Mouse (Mus musculus) kidney, embryonic 14.5 days (tissue): Measurements from ENCODE around the gene Taf4. TPM values are rescaled to one million over a fixed set of nuclear protein-coding genes. Genes with fewer than 3 reads are reported as not detected.

Source experiments
- ATAC-seq: fragments of 200-750 bp; cut with Nextera tagmentation; 2 replicates; pipeline ENCODE4 v1.8.0; 2017; ENCODE audit warnings: moderate number of reproducible peaks, mild to moderate bottlenecking, moderate TSS enrichment, moderate library complexity; ENCODE audit not compliant: low FRiP score, low TSS enrichment
- H3K27ac ChIP-seq: fragments of 300-500 bp; sonication (generic); 2 replicates; pipeline ENCODE4 v1.5.1; 2014; ENCODE audit warnings: low read depth, mild to moderate bottlenecking, low read length, moderate library complexity, mixed read lengths
- H3K27me3 ChIP-seq: fragments of 300-500 bp; sonication (generic); 2 replicates; pipeline ENCODE4 v1.6.1; 2014; ENCODE audit warnings: mild to moderate bottlenecking, low read length; ENCODE audit not compliant: control insufficient read depth, insufficient read depth
- H3K36me3 ChIP-seq: fragments of 300-500 bp; sonication (generic); 2 replicates; pipeline ENCODE4 v1.6.1; 2014; ENCODE audit warnings: low read length, mixed read lengths; ENCODE audit not compliant: control insufficient read depth, insufficient read depth
- H3K4me1 ChIP-seq: fragments of 300-500 bp; sonication (generic); 2 replicates; pipeline ENCODE4 v1.6.1; 2014; ENCODE audit warnings: low read length, mixed read lengths; ENCODE audit not compliant: control insufficient read depth, insufficient read depth
- H3K4me2 ChIP-seq: fragments of 300-500 bp; sonication (generic); replicated peaks from 2 replicates; pipeline ENCODE4 v1.6.1; 2014; ENCODE audit warnings: low read depth, mild to moderate bottlenecking, low read length
- H3K4me3 ChIP-seq: fragments of 300-500 bp; sonication (generic); 2 replicates; pipeline ENCODE4 v1.5.1; 2014; ENCODE audit warnings: mild to moderate bottlenecking, low read length
- H3K9ac ChIP-seq: fragments of 300-500 bp; sonication (generic); 2 replicates; pipeline ENCODE4 v1.6.1; 2014; ENCODE audit warnings: low read depth, mild to moderate bottlenecking, low read length, moderate library complexity
- H3K9me3 ChIP-seq: fragments of 300-500 bp; sonication (generic); 2 replicates; pipeline ENCODE4 v1.6.1; 2016; ENCODE audit warnings: low read length; ENCODE audit not compliant: control insufficient read depth
- WGBS: fragments of 180-500 bp; shearing (Covaris S2); extraction: QIAGEN DNeasy Blood & Tissue Kit; methylation state at CpG from one replicate; pipeline ENCODE4 v1.1.7; 2014; 5-methylcytosine and 5-hydroxymethylcytosine counted together
- polyA plus RNA-seq: library from polyadenylated mRNA; unstranded; fragments of >200 nt; fragmentation: Nextera tagmentation; extraction: Ambion mirVana; gene quantifications from 2 replicates; pipeline ENCODE4 v1.2.1, GENCODE M21; 2014

Taf4 gene
- polyA plus RNA-seq, 1 experiment from 2014 or later, result 6.0 TPM

- Histone ChIP-seq H3K4me3 (no peak overlapping the region), H3K27ac (no peak overlapping the region), H3K4me1 (no peaks in the 10 kb centered on the region), H3K9ac (no peak overlapping the region), H3K27me3 (no peaks in the 10 kb centered on the region), H3K4me2 (no peak overlapping the region), H3K36me3 (no peaks in the 10 kb centered on the region), H3K9me3 (no peaks in the 10 kb centered on the region)
- ATAC-seq, result no peak
- 38% methylated on average over 2 of the region's 2 CpGs for WGBS
Observed at GRCm38 (mm10) chr2:179869871-179870270, 106.6 kb downstream of the Taf4 start.

GRCm38 (mm10) chr2:179867669-179868068, 108.8 kb downstream of the Taf4 start:
- Histone ChIP-seq H3K4me1 (no peaks in the 10 kb centered on the region), H3K9ac (no peak overlapping the region), H3K4me2 (no peak overlapping the region), H3K27ac (no peak overlapping the region), H3K9me3 (no peaks in the 10 kb centered on the region), H3K36me3 (no peaks in the 10 kb centered on the region), H3K27me3 (no peaks in the 10 kb centered on the region), H3K4me3 (no peak overlapping the region)
- ATAC-seq, result no peak
- 73% methylated on average over 3 of the region's 3 CpGs for WGBS

- WGBS, result 84% methylated on average over 5 of the region's 5 CpGs
- Histone ChIP-seq H3K36me3 (no peaks in the 10 kb centered on the region), H3K4me3 (no peak overlapping the region)
Observed at GRCm38 (mm10) chr2:179865097-179865496, 111.3 kb downstream of the Taf4 start.

GRCm38 (mm10) chr2:179863266-179863665, 113.2 kb downstream of the Taf4 start:
- Histone ChIP-seq H3K9ac (no peak overlapping the region), H3K4me1 (no peaks in the 10 kb centered on the region), H3K9me3 (no peaks in the 10 kb centered on the region), H3K36me3 (no peaks in the 10 kb centered on the region), H3K4me3 (no peak overlapping the region), H3K4me2 (no peak overlapping the region), H3K27me3 (no peaks in the 10 kb centered on the region), H3K27ac (no peak overlapping the region)
- ATAC-seq, result no peak
- 70% methylated on average over 3 of the region's 3 CpGs for WGBS

More at GRCm38 (mm10) chr2:179865097-179865496, 111.3 kb downstream of the Taf4 start:
- ATAC-seq, result no peak
- H3K27ac ChIP-seq, result no peak overlapping the region
- no peaks in the 10 kb centered on the region for H3K4me1 ChIP-seq
- H3K4me2 ChIP-seq, result no peak overlapping the region
- H3K9ac ChIP-seq, result no peak overlapping the region
- H3K27me3 ChIP-seq, result no peaks in the 10 kb centered on the region
- no peaks in the 10 kb centered on the region for H3K9me3 ChIP-seq

GRCm38 (mm10) chr2:179862676-179863075, 113.8 kb downstream of the Taf4 start:
- no peak overlapping the region for H3K9ac ChIP-seq
- no peak for ATAC-seq
- 73% methylated on average over 3 of the region's 3 CpGs for WGBS
- H3K27ac ChIP-seq, result no peak overlapping the region
- H3K4me3 ChIP-seq, result no peak overlapping the region
- no peak overlapping the region for H3K4me2 ChIP-seq
- H3K27me3 ChIP-seq, result no peaks in the 10 kb centered on the region
- H3K4me1 ChIP-seq, result no peaks in the 10 kb centered on the region
- no peaks in the 10 kb centered on the region for H3K36me3 ChIP-seq
- no peaks in the 10 kb centered on the region for H3K9me3 ChIP-seq

Other genes starting within 250 kb of the Taf4 start
- 8.6 and 18.3 TPM in 2 replicates for gene Lsm14b, start 48.3 kb upstream of the Taf4 start, polyA plus RNA-seq
- 713 and 771 TPM in 2 replicates for gene Psma7, start 65.8 kb upstream of the Taf4 start, polyA plus RNA-seq
- 3.5 and 6.9 TPM in 2 replicates for gene Ss18l1, start 65.9 kb upstream of the Taf4 start, polyA plus RNA-seq
- 24.6 and 28.6 TPM in 2 replicates for gene Mtg2, start 93.9 kb upstream of the Taf4 start, polyA plus RNA-seq
- gene Hrh3, start 127.8 kb upstream of the Taf4 start, polyA plus RNA-seq, result not detected in 2 replicates
- gene Osbpl2, start 142.7 kb upstream of the Taf4 start, polyA plus RNA-seq, result 18.4 and 34.4 TPM in 2 replicates
- gene Adrm1, start 194.8 kb upstream of the Taf4 start, polyA plus RNA-seq, result 159 and 160 TPM in 2 replicates
- gene Lama5, start 249.2 kb upstream of the Taf4 start, polyA plus RNA-seq, result 43.1 and 54.1 TPM in 2 replicates